Mouse (Mus musculus) heart, embryonic 13.5 days (tissue): ENCODE data around the gene Angptl6. TPM values are rescaled to one million over a fixed set of nuclear protein-coding genes. Genes with fewer than 3 reads are reported as not detected.
"Not testable (repeated sequence)": the region's sequence is repeated elsewhere in the genome, so short reads cannot be mapped to it uniquely, and the experiment has no call there.

ENCODE experiments used
- ATAC-seq: fragments of 200-750 bp; cut with Nextera tagmentation; 2 replicates; pipeline ENCODE4 v1.8.0; 2017; ENCODE audit warnings: moderate TSS enrichment; ENCODE audit not compliant: insufficient number of reproducible peaks, low FRiP score, low TSS enrichment; ENCODE audit errors: extremely low read depth
- H3K27ac ChIP-seq: fragments of 300-500 bp; sonication (generic); replicated peaks from 2 replicates; pipeline ENCODE4 v1.5.1; 2015; ENCODE audit warnings: moderate library complexity, mild to moderate bottlenecking, inconsistent platforms
- H3K27me3 ChIP-seq: fragments of 300-500 bp; sonication (generic); replicated peaks from 2 replicates; pipeline ENCODE4 v1.6.1; 2015; ENCODE audit warnings: mild to moderate bottlenecking, inconsistent platforms
- H3K36me3 ChIP-seq: fragments of 300-500 bp; sonication (generic); 2 replicates; pipeline ENCODE4 v1.6.1; 2015; ENCODE audit warnings: mild to moderate bottlenecking, inconsistent platforms
- H3K4me1 ChIP-seq: fragments of 300-500 bp; sonication (generic); 2 replicates; pipeline ENCODE4 v1.6.1; 2015; ENCODE audit warnings: inconsistent platforms
- H3K4me2 ChIP-seq: fragments of 300-500 bp; sonication (generic); 2 replicates; pipeline ENCODE4 v1.6.1; 2015; ENCODE audit warnings: inconsistent platforms, mild to moderate bottlenecking, moderate library complexity
- H3K4me3 ChIP-seq: fragments of 300-500 bp; sonication (generic); 2 replicates; pipeline ENCODE4 v1.5.1; 2015; ENCODE audit warnings: moderate library complexity, mild to moderate bottlenecking, inconsistent platforms
- H3K9ac ChIP-seq: fragments of 300-500 bp; sonication (generic); 2 replicates; pipeline ENCODE4 v1.6.1; 2015; ENCODE audit warnings: inconsistent platforms, mild to moderate bottlenecking, moderate library complexity
- H3K9me3 ChIP-seq: fragments of 300-500 bp; sonication (generic); 2 replicates; pipeline ENCODE4 v1.6.1; 2016; ENCODE audit warnings: inconsistent platforms
- WGBS: fragments of 180-500 bp; shearing (Covaris S2); methylation state at CpG from one replicate; pipeline ENCODE4 v1.1.7; 2015; ENCODE audit warnings: mixed read lengths; 5-methylcytosine and 5-hydroxymethylcytosine counted together
- polyA plus RNA-seq: library from polyadenylated mRNA; unstranded; fragments of >200 nt; fragmentation: Nextera tagmentation; extraction: Ambion mirVana; gene quantifications from 2 replicates; pipeline ENCODE4 v1.2.1, GENCODE M21; 2015

Angptl6 gene
- polyA plus RNA-seq, 1 experiment from 2014 or later, result 2.5 TPM

- H3K9me3 ChIP-seq, result no peaks in the 10 kb centered on the region
- peak within 1 kb of the TSS; percentile 65 for H3K4me3 ChIP-seq
- H3K27ac ChIP-seq, result no peak within 1 kb of the TSS
- 5% methylated on average over 53 of the region's 53 CpGs for WGBS
- H3K36me3 ChIP-seq, result no peaks in the 10 kb centered on the region
- peak within 1 kb of the TSS; percentile 79 for H3K9ac ChIP-seq
- H3K27me3 ChIP-seq, result peaks cover 53% of the 10 kb centered on the region
- peak within 1 kb of the TSS; percentile 77 for H3K4me2 ChIP-seq
- H3K4me1 ChIP-seq, result peaks cover 13% of the 10 kb centered on the region
- ATAC-seq, result no peak
These were observed 11.0 kb downstream of the Angptl6 start, which contains the start of gene A230050P20Rik for GRCm38 (mm10) chr9:20868448-20869001. TSS of gene A230050P20Rik (plus strand) at chr9:20868642.

DNA sequence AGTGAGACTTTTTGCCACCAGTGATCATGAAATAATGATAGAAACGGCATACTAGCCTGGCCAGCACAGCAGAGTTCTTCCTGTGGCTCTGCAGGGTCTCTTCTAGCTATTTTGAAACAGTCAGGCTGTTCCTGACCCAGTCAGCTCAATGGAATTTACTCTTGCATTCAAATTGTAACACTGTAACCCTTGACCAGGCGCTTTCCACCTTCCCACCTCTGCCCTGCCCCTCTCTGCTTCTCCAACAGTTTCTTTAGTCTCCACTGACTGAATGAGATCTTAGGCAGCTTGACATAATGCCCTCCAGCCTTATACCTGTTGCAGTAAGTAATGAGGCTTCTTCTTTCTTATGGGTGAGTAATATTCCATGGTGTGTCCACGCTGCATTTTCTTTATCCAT, 12.6 kb downstream of the Angptl6 start:
- Histone ChIP-seq H3K4me1 (peaks cover 13% of the 10 kb centered on the region), H3K9me3 (no peaks in the 10 kb centered on the region), H3K9ac (no peak overlapping the region), H3K27ac (no peak overlapping the region), H3K4me3 (no peak overlapping the region), H3K4me2 (no peak overlapping the region), H3K27me3 (peaks cover 53% of the 10 kb centered on the region), H3K36me3 (no peaks in the 10 kb centered on the region)
- WGBS, result 47% methylated on average over 3 of the region's 3 CpGs
- ATAC-seq, result no peak

GRCm38 (mm10) chr9:20862225-20862624, 17.3 kb downstream of the Angptl6 start:
- ATAC-seq, result no peak
- no peak overlapping the region for H3K4me2 ChIP-seq
- no peaks in the 10 kb centered on the region for H3K4me1 ChIP-seq
- no peak overlapping the region for H3K27ac ChIP-seq
- H3K9me3 ChIP-seq, result no peaks in the 10 kb centered on the region
- WGBS, result 47% methylated on average over 4 of the region's 4 CpGs
- peaks cover 29% of the 10 kb centered on the region for H3K27me3 ChIP-seq
- H3K4me3 ChIP-seq, result no peak overlapping the region
- no peaks in the 10 kb centered on the region for H3K36me3 ChIP-seq
- H3K9ac ChIP-seq, result no peak overlapping the region

DNA sequence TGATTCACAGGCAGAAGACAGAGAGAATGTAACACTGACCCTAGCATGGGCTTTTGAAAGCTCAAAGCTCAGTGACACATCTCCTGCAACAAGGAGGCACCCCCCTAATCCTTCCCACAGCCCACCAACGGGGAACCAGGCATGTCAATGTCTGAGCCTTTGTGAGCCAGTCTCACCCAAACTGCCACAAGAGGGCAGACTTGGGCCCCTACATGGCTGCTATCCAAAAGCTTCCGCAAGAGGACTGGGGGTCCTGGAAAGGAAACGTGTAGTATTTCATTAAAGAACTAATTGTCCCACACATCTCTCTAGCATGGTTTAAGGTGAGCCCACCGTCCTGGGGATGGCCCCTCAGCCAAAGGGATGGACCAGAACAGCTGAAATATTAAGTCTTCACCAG, 17.7 kb downstream of the Angptl6 start:
- 10% methylated on average over 4 of the region's 4 CpGs for WGBS
- Histone ChIP-seq H3K36me3 (no peaks in the 10 kb centered on the region), H3K27ac (no peak overlapping the region), H3K4me3 (no peak overlapping the region), H3K9me3 (no peaks in the 10 kb centered on the region), H3K4me1 (no peaks in the 10 kb centered on the region), H3K27me3 (peaks cover 25% of the 10 kb centered on the region), H3K9ac (no peak overlapping the region), H3K4me2 (no peak overlapping the region)
- ATAC-seq, result no peak

GRCm38 (mm10) chr9:20859926-20860325, 19.6 kb downstream of the Angptl6 start:
- Histone ChIP-seq H3K27ac (no peak overlapping the region), H3K9ac (no peak overlapping the region), H3K9me3 (no peaks in the 10 kb centered on the region), H3K4me1 (no peaks in the 10 kb centered on the region), H3K36me3 (no peaks in the 10 kb centered on the region), H3K27me3 (peaks cover 17% of the 10 kb centered on the region), H3K4me3 (no peak overlapping the region), H3K4me2 (no peak overlapping the region)
- WGBS, result 46% methylated on average over 6 of the region's 6 CpGs
- no peak for ATAC-seq

DNA sequence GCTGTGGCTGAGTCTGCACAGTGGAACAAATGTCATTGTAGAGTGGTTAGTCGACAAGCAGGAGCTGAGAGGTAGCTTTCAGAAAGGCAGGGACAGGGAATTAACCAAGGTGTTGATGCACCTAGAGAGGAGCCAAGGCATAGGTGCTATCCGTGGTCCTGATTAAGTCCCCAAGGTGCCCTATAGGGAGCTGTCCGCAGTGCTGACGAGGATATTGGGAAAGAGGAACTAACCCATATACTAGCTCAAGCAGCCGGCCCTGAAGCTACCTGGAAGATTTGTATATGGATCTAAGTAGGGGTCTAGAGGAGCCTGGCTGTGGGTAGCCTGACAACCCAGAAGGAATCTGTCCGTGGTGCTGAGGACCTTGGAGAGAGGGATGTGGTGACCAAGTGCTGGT, 22.4 kb downstream of the Angptl6 start:
- WGBS, result 7% methylated on average over 6 of the region's 6 CpGs
- no peak for ATAC-seq

DNA sequence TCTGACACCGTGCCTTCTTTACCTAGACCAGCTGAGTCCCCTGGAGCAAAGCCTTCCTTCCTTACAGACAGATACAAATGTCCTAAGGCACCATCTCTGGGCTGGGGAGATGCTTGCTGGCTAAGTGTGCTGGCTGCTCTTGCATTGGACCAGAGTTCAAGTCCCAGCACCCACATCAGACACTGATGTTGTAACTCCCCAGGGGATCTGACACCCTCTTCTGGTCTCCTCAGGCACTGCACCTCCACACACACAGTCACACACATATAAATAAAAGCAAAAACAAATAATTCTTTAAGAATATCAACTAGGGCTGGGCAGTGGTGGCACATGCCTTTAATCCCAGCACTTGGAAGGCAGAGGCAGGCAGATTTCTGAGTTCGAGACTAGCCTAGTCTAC, 29.3 kb downstream of the Angptl6 start:
- H3K4me1 ChIP-seq, result no peaks in the 10 kb centered on the region
- WGBS, result 66% methylated on average over 2 of the region's 2 CpGs
- no peak overlapping the region for H3K9ac ChIP-seq
- ATAC-seq, result no peak
- no peak overlapping the region for H3K4me2 ChIP-seq
- H3K9me3 ChIP-seq, result no peaks in the 10 kb centered on the region
- H3K27ac ChIP-seq, result no peak overlapping the region
- H3K4me3 ChIP-seq, result no peak overlapping the region
- peaks cover 23% of the 10 kb centered on the region for H3K27me3 ChIP-seq
- H3K36me3 ChIP-seq, result no peaks in the 10 kb centered on the region

More for the DNA sequence above, 22.4 kb downstream of the Angptl6 start:
- H3K9ac ChIP-seq, result no peak overlapping the region
- H3K27me3 ChIP-seq, result peaks cover 23% of the 10 kb centered on the region
- no peak overlapping the region for H3K4me2 ChIP-seq
- H3K4me3 ChIP-seq, result no peak overlapping the region
- no peaks in the 10 kb centered on the region for H3K4me1 ChIP-seq
- no peaks in the 10 kb centered on the region for H3K36me3 ChIP-seq
- no peak overlapping the region for H3K27ac ChIP-seq
- no peaks in the 10 kb centered on the region for H3K9me3 ChIP-seq

- H3K27me3 ChIP-seq, result peaks cover 24% of the 10 kb centered on the region
- no peaks in the 10 kb centered on the region for H3K36me3 ChIP-seq
- no peaks in the 10 kb centered on the region for H3K4me1 ChIP-seq
- H3K9me3 ChIP-seq, result no peaks in the 10 kb centered on the region
- no peak overlapping the region for H3K27ac ChIP-seq
- H3K9ac ChIP-seq, result no peak overlapping the region
- H3K4me3 ChIP-seq, result no peak overlapping the region
- 27% methylated on average over 2 of the region's 2 CpGs for WGBS
- no peak for ATAC-seq
- no peak overlapping the region for H3K4me2 ChIP-seq
These were observed 36.9 kb downstream of the Angptl6 start for GRCm38 (mm10) chr9:20842670-20843069.

- WGBS, result 31% methylated on average over 4 of the region's 4 CpGs
- no peak for ATAC-seq
- no peaks in the 10 kb centered on the region for H3K9me3 ChIP-seq
- H3K4me3 ChIP-seq, result no peak overlapping the region
- no peak overlapping the region for H3K4me2 ChIP-seq
- no peak overlapping the region for H3K9ac ChIP-seq
- H3K4me1 ChIP-seq, result no peaks in the 10 kb centered on the region
- H3K27me3 ChIP-seq, result peaks cover 19% of the 10 kb centered on the region
- H3K36me3 ChIP-seq, result no peaks in the 10 kb centered on the region
- H3K27ac ChIP-seq, result no peak overlapping the region
These were observed 37.3 kb downstream of the Angptl6 start for GRCm38 (mm10) chr9:20842211-20842610.

DNA sequence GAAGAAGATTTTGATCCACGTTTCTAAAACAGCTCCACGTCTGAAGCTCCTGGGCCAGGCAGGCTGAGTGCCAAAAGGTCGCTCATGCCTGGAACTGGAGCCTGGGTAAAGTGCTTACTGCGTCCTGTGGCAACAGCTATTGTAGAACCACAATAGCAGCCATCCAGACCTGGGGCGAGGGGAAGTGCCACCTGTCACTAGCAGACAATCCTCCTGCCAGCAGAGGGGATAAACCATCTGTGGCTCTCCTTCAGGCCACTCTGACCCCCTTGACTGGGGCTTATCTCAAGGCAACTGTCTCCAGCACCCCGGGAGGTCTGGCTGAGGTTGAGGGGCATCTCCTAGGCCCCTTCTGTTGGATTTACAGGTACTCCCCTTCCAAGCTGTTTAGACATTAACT, 40.6 kb downstream of the Angptl6 start:
- H3K27me3 ChIP-seq, result peaks cover 14% of the 10 kb centered on the region
- H3K9me3 ChIP-seq, result no peaks in the 10 kb centered on the region
- H3K4me2 ChIP-seq, result no peak overlapping the region
- no peaks in the 10 kb centered on the region for H3K4me1 ChIP-seq
- no peak for ATAC-seq
- H3K27ac ChIP-seq, result no peak overlapping the region
- H3K36me3 ChIP-seq, result no peaks in the 10 kb centered on the region
- WGBS, result 48% methylated on average over 6 of the region's 6 CpGs
- H3K9ac ChIP-seq, result no peak overlapping the region
- H3K4me3 ChIP-seq, result no peak overlapping the region

GRCm38 (mm10) chr9:20837184-20837947, 42.2 kb downstream of the Angptl6 start:
- Histone ChIP-seq H3K9me3 (no peaks in the 10 kb centered on the region), H3K36me3 (no peaks in the 10 kb centered on the region), H3K4me2 (no peak overlapping the region), H3K9ac (no peak overlapping the region), H3K27ac (no peak overlapping the region), H3K4me1 (no peaks in the 10 kb centered on the region), H3K27me3 (peaks cover 21% of the 10 kb centered on the region), H3K4me3 (no peak overlapping the region)
- WGBS, result 78% methylated on average over 9 of the region's 9 CpGs
- no peak for ATAC-seq

GRCm38 (mm10) chr9:20835431-20835954, 44.0 kb downstream of the Angptl6 start:
- not testable (repeated sequence) for H3K4me1 ChIP-seq, ATAC-seq, H3K4me2 ChIP-seq, H3K27ac ChIP-seq, H3K9me3 ChIP-seq, H3K9ac ChIP-seq, H3K36me3 ChIP-seq, H3K4me3 ChIP-seq
- H3K27me3 ChIP-seq, result peaks cover 29% of the 10 kb centered on the region
- WGBS, result 76% methylated on average over 11 of the region's 11 CpGs
